Mouse (Mus musculus) right cerebral cortex, postnatal 25 days (tissue): ENCODE data around the gene Iqschfp.

ENCODE experiments used
- DNase-seq: peaks from one replicate; pipeline ENCODE4 v3.0.0; 2022

The Iqschfp gene

GRCm38 (mm10) chr3:68542944-68543501, 651.0 kb downstream of the Iqschfp start:
- DNase-seq, result peak; percentile 63

DNA sequence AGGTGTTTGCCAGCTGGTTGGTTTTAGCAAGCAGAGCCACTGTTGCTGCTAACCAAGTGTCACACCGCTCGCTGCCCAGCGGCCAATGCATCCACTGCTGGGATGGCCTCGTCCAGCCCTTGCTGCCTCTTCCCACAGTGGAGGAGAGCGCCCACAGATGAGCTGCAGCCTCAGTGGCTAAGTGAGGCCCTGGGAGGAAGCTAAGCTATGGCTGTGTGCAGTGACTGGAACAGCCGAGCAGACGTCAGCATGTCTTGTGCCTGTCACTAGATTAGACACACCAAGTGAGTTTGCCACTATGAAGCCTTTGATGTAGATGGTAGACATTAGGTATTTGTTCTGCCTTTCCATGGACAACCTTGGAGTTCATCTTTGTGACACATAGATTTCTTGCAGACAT, 652.8 kb downstream of the Iqschfp start:
- DNase-seq, result no peak

DNA sequence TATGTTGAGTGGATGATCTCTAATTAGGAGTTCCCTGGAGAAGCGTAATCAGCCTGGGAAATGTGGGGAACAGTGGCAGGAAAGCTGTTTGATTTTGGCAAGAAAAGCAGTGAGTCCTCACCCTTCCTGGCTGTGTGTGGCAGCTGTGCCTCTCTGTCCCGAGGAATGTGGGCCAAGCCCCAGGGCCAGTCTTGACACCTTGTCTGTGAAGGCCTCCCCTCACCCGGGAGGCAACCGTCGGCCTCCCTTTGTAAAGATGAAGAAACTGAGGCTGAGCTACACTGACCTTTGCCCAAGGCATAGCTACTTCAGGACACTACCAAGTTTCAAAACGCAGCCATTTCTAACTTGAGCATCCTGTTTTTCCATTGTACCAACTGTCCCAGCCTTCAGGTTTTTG, 653.9 kb downstream of the Iqschfp start:
- peak; percentile 29 for DNase-seq

DNA sequence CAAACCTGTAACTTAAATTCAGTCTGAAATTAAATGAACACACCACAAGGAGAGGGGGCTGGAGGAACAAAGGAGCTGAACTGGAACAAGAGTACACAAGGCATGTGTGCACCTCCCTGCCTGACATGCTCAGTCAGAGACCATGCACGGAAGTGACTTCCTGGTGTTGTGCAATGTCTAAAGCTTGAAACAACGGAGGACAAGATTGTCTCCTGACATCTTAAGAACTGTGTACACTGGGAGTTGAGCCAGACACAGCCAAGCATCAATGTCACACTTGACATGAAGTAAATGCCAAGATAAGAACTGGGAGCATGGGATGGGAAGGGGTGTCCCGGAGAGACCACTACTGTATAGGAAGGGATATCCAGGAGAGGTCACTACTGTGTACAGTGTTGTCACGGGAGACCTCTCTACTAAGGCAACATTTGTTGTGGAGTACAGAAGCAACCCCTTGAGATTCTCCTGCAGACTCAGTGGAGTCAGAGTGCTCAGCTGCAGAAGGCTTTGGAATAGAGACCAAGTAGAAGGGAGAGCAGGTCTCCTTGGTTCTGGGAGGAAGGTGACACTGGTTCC, 663.1 kb downstream of the Iqschfp start:
- no peak for DNase-seq

- DNase-seq, result no peak
Observed at GRCm38 (mm10) chr3:68556891-68557290, 664.9 kb downstream of the Iqschfp start.

- DNase-seq, result no peak
Observed at GRCm38 (mm10) chr3:68558744-68559143, 666.7 kb downstream of the Iqschfp start.

DNA sequence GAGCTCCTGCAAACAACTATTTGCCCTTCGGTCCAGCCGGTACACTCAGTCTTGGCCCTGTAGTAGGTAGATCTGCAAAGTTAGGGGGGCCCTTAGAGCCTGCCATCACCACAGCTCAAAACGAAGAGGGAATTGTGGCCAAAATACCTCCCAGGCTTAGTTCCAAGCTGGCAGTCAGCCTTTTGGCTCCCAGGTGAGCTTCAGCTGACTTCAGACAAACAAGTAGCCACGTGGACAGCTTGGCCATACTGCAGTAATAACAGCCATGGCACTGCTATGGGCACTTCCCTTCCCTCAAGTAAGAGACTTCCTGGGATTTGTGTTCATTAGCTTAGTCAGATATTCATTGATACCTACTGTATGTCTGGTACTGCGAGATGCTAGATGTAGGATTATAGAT, 668.0 kb downstream of the Iqschfp start:
- DNase-seq, result no peak

GRCm38 (mm10) chr3:68562838-68563237, 670.8 kb downstream of the Iqschfp start:
- DNase-seq, result no peak

GRCm38 (mm10) chr3:68563922-68564321, 671.9 kb downstream of the Iqschfp start:
- DNase-seq, result peak; percentile 35

- no peak for DNase-seq
Observed at GRCm38 (mm10) chr3:68564978-68565674, 673.1 kb downstream of the Iqschfp start.

DNA sequence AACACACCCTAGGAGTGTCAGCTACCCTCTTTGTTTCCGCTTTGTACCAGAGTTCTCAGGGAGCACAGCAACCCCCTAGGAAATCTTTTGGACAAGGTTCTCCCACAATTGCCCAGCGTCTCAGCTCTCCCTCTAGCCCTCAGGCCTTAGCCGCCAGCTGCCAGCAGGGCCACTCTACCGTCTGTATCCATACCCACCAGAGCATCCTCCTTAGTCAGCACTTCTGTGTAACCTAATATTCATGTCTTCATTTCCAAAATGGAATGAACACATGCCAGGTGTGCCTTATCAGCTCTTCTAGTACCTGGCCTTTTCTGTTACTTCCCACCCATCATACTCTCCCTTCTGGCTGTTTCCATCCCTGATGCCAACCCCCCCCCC, 673.6 kb downstream of the Iqschfp start:
- no peak for DNase-seq

DNA sequence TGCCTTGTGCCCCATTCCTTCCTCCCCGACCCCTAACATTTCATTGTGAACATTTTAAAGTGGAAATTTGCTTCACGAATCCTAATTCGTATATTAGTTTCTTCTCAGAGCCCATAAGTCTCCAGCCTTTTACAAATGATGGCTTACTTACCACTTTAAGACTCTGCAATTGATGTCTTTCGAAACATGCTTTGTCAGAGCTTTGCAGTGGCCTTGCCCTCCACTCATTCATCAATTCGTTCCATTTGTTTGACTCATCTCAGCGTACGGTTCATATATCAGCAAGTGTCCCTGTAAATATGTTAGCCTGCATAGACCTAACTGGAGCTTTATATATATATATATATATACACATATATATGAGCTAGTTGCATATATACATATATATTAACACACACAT, 675.5 kb downstream of the Iqschfp start:
- DNase-seq, result no peak

- no peak for DNase-seq
Observed at GRCm38 (mm10) chr3:68568149-68568548, 676.1 kb downstream of the Iqschfp start.

- DNase-seq, result no peak
Observed at GRCm38 (mm10) chr3:68568716-68569115, 676.7 kb downstream of the Iqschfp start.

- DNase-seq, result peak; percentile 26
Observed at GRCm38 (mm10) chr3:68570319-68570718, 678.3 kb downstream of the Iqschfp start.

DNA sequence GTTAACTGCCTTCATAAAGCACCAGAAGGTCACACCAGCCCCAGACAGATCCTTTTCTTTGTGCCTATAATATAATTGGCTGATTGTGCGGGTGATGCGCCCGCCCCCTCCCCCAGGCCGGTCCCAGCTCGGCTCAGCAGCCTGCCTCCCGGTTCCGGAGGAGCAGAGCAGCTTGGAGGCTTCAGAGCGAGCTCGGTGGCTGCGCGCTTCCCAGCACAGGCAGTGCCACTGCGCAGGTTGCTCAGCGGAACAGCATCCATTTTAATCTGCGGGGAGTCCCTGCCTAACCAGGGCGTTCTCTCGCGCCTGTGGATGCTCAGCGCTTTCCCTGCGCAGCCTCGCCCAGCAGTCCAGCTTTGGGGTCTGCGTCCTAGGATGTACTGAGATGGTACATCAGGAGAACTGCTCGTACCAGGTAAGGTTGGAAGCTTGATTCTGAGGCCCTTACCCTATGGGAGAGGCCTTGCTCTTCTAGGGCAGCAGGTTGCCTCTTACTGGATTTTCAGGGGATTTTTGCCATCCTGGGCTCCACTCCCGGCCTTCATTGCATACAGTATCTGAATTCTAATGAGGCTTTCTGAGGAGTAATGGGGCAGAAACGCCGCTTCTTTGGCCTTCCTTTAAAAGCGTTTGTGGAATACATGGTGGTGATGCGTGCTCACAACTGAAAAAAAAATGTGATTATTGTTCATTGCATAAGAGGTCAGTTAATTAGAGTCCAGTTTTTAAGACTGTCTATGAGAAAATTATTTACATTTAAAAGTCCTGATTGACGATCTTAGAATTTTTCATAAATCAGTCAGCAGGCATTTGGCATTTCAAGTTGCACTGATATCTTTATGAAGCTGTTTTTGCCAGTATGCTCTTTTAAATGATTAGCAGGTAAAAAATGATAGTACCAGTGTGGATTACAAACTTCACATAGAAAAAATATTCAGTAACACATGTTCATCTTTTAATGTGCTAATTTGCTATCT, 680.5 kb downstream of the Iqschfp start:
- peak; percentile 89 for DNase-seq

DNA sequence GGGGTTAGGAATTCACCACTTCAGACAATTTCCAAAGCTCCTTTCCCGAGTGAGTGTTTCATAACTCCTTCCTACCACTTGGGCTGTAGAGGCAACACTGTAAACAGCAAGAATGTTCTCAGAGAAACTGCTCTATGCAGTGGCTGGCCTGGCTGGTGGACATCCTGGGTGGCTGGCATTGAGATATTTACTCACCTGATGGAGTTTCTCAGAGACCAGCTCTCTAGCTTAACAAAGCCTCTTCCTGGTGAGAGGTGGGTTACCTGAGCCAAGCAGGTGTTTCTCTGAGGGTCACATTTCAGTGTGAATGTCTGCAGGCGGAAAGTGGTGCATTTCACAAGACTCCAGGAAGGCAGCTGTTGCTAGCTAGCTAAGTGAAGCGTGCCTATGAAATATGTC, 681.2 kb downstream of the Iqschfp start:
- DNase-seq, result peak; percentile 24

GRCm38 (mm10) chr3:68574097-68574496, 682.1 kb downstream of the Iqschfp start:
- DNase-seq, result no peak

DNA sequence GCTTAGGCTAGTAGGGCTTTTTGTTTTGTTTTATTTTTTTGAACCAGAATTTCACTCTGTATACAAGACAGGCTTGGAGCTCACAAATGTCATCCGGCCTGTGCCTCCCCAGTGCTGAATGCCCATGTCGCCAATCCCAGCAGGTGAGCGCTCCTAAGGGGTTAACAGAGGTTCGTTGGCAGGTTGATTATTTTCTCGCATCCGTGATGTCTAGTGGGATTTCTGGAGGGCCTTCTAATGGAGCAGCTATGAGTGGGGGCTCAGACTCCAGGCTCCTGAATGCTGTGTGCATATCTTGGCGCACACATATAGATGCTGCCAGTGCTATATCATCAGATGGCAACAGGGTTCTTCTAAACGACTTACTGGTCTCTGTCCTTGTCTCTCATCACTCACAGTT, 682.5 kb downstream of the Iqschfp start:
- DNase-seq, result peak; percentile 22

GRCm38 (mm10) chr3:68575636-68576340, 683.8 kb downstream of the Iqschfp start:
- DNase-seq, result peak; percentile 41

DNA sequence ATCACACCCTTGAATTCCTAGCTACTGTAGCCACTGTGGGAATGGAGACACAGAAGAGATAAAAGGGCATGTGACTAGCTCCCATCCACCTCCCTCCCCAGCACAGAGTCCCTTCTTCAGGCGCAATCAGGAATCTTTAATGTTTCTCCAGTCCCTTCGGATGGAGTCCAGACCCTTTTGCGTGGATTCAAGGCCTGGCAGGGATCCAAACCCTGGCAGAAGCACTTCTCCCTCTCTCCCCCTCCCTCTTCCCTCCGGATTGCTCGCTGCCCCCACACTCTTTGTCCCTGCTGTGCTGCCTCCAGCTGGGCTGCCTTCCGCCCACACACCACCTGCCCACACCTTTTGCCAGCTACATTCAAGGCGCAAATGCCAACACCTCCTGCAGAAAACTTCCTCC, 684.4 kb downstream of the Iqschfp start:
- DNase-seq, result peak; percentile 89

DNA sequence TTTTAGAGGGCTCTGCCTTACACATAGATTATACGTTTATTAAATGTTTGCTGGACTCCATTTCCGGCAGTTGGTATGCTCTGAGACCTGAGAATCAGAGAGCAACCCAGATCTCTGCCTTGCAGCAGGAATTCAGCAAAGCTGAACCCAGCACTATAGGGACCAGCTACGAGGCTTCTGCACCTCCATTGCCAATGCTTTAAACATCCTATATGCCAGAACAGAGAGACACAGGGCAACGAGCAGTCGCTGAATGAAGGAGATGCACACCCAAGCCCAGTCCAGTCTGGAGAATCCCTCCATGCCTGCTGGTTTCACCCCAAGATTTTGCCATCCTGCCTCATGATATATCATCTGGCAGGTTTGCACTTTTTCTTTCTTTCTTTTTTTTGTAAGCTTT, 684.9 kb downstream of the Iqschfp start:
- no peak for DNase-seq

GRCm38 (mm10) chr3:68581591-68581990, 689.6 kb downstream of the Iqschfp start:
- no peak for DNase-seq
